Mouse (Mus musculus): ENCODE data around the gene Fsd1l. TPM values are rescaled to one million over a fixed set of nuclear protein-coding genes. Genes with fewer than 3 reads are reported as not detected.
"Not testable (repeated sequence)": the region's sequence is repeated elsewhere in the genome, so short reads cannot be mapped to it uniquely, and the experiment has no call there.

Gene Fsd1l
- total RNA-seq, 1 experiment from 2014 or later: 0.23 TPM

- ATAC-seq (ENCODE audit: extremely low read depth, insufficient number of reproducible peaks, low FRiP score, poor library complexity, severe bottlenecking): no peak
These were observed 6.5 kb upstream of the Fsd1l start for GRCm38 (mm10) chr4:53624816-53625215.

DNA sequence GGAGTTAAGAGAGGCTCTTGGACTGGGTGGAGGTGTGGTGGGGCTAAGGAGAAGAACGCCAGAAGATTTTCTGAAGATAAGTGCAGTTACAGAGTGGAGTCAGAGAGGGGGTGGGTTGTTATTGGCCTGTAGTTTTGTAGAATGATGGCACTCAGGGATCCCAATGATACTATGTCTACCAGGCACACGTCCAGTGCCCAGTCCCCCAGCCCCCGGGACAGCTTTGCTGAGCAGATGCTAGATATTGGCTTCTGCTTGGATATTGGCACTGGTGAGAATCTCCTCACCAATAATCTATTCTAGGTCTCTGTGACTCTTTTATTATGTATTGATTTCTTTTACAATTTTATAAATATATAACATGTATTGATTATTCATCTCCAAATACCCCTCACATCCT is 6.0 kb upstream of the Fsd1l start:
- ATAC-seq (ENCODE audit: extremely low read depth, insufficient number of reproducible peaks, low FRiP score, poor library complexity, severe bottlenecking): no peak

DNA sequence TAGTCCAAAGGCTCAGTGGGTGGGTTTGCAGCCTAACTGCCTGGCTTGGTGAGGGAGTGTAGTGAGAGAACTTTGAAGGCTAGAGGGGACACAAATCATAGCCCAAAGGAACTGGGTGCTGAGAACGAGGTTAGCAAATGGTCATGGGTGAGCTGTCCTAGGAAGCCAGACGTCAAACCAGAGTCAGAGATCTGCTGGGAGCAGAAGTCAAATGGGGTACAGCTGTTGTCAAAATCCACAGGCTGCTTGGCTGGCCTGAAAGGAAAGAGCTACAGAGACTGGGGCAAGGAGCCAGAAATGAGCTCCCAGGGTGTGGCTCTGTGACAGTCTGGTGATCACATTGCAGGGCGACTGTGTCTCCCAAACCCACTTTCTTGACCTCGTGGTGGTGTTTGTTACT is 2.3 kb upstream of the Fsd1l start:
- ATAC-seq (ENCODE audit: extremely low read depth, insufficient number of reproducible peaks, low FRiP score, poor library complexity, severe bottlenecking): no peak

DNA sequence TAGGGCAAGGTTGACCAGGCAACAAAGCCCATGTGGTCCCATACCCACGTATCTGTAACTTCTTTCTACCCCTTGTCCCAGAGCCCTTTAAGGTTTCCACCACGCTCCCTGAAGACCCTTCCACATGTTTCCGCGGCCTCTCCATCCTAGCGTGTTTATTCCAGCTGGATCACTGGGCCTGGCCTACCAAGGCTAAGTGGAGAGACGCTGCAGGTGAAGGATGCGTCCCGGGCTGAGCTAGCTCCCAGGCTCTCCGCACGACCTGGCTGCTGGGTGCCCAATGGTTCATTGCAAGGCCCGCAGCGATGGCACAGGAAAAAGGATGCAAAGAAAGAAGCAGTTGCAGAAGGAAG is 332 bp upstream of the Fsd1l start:
- ATAC-seq (ENCODE audit: extremely low read depth, insufficient number of reproducible peaks, low FRiP score, poor library complexity, severe bottlenecking): no peak

- ATAC-seq (ENCODE audit: extremely low read depth, insufficient number of reproducible peaks, low FRiP score, poor library complexity, severe bottlenecking): no peak
These were observed 709 bp downstream of the Fsd1l start for GRCm38 (mm10) chr4:53632011-53632349.

- ATAC-seq (ENCODE audit: extremely low read depth, insufficient number of reproducible peaks, low FRiP score, poor library complexity, severe bottlenecking): no peak
These were observed 4.1 kb downstream of the Fsd1l start for GRCm38 (mm10) chr4:53635336-53635735.

DNA sequence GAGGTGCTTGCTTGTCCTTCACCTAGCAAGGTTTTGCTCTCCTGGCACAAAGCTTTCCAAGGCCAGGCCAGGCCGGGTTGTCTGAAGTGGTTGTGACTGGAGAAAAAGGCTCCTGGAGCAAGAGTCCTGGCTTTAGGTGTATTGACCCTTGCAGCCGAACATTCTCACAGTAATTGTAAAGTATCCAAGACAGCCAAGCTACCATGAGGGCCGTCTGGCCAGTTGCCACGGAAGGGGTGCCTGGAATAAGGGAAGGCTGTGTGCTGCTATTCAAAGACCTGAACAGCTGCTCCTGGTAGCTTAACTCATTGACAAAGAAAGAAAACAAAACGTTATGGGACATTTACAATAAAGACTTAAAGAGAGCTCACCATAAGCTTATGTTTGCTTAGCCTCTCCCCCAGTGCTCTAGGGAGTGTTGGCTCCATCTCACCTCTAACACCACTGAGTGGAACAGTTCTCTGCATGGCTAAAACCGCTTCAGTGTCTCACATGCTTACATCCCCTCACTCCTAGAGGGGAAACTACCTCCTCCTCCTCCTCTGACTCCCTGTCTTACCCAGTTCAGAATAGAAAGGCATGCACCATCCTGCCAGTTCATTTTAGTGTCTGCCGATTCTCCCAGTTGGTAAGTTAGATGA is 6.1 kb downstream of the Fsd1l start:
- no peak for ATAC-seq (ENCODE audit: extremely low read depth, insufficient number of reproducible peaks, low FRiP score, poor library complexity, severe bottlenecking)

- no peak for ATAC-seq (ENCODE audit: extremely low read depth, insufficient number of reproducible peaks, low FRiP score, poor library complexity, severe bottlenecking)
These were observed 7.4 kb downstream of the Fsd1l start for GRCm38 (mm10) chr4:53638549-53639123.

- no peak for ATAC-seq (ENCODE audit: extremely low read depth, insufficient number of reproducible peaks, low FRiP score, poor library complexity, severe bottlenecking)
These were observed 26.8 kb downstream of the Fsd1l start for GRCm38 (mm10) chr4:53658029-53658428.

DNA sequence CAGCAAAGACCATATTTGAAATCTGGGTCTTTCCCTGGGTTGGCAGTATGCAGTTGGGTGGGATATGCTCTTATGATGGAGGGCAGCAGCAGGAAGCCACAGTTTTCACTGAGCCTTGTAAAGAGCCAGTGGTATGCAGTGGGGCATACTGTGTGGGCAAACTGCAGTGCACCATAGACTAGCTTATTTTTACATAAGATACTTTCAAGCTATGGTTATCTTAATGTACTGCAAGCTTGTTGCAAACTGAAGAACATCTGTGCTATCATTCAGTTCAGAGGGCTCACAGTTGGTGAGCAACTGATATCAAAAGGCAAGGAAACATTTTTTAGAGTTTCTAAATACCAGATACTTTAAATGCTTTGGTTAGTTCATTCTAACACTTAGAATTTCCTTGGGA is 29.4 kb downstream of the Fsd1l start:
- no peak for ATAC-seq (ENCODE audit: extremely low read depth, insufficient number of reproducible peaks, low FRiP score, poor library complexity, severe bottlenecking)

- ATAC-seq (ENCODE audit: extremely low read depth, insufficient number of reproducible peaks, low FRiP score, poor library complexity, severe bottlenecking): no peak
These were observed 50.8 kb downstream of the Fsd1l start for GRCm38 (mm10) chr4:53682092-53682491.

- no peak for ATAC-seq (ENCODE audit: extremely low read depth, insufficient number of reproducible peaks, low FRiP score, poor library complexity, severe bottlenecking)
These were observed 57.7 kb downstream of the Fsd1l start for GRCm38 (mm10) chr4:53688965-53689364.

DNA sequence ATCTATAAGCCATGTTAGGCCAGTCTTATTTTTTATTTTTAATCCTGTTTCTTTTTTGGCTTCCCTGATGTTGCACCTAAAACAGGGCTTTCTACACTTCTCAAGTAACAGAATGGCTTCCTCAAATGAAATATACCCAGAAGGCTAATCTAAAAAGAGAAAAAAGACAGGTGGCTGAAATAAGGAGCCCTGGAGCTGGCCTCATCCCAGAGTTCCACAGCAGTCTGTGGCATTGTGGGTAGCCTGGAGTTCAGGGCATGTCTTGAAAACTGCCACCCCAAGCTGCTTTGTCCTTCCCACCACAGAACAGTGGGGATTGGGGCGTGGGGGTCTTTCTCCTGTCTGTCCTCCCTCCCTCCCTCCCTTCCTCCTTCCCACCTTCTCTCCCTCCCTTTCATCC is 60.1 kb downstream of the Fsd1l start:
- ATAC-seq (ENCODE audit: extremely low read depth, insufficient number of reproducible peaks, low FRiP score, poor library complexity, severe bottlenecking): no peak

- not testable (repeated sequence) for ATAC-seq (ENCODE audit: extremely low read depth, insufficient number of reproducible peaks, low FRiP score, poor library complexity, severe bottlenecking)
These were observed 77.9 kb downstream of the Fsd1l start for GRCm38 (mm10) chr4:53709166-53709565.

DNA sequence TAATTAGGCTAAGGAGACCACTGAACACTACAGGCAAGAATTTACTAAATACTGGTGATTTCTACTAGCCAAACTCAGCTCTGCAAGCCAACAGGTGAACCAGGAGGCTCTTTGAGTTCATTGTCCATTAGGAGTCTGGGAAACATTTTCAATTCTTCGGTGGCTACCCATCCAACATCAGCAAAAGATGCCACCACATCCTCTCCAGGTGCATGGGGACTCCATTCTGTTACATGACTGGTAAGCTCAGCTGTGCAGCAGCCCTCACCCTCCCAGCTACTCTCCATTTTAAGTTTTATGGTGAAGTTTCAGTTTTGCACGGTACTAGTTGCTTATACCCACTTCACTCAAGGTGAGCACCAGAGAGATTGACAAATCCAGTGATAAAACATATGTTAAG is 78.8 kb downstream of the Fsd1l start:
- ATAC-seq (ENCODE audit: extremely low read depth, insufficient number of reproducible peaks, low FRiP score, poor library complexity, severe bottlenecking): no peak

GRCm38 (mm10) chr4:53710555-53711328 is 79.5 kb downstream of the Fsd1l start:
- no peak for ATAC-seq (ENCODE audit: extremely low read depth, insufficient number of reproducible peaks, low FRiP score, poor library complexity, severe bottlenecking)

GRCm38 (mm10) chr4:53713704-53714050 is 82.4 kb downstream of the Fsd1l start, which contains the start of gene Fktn:
Gene Fktn, plus strand, starts transcription at chr4:53713998.
- ATAC-seq (ENCODE audit: extremely low read depth, insufficient number of reproducible peaks, low FRiP score, poor library complexity, severe bottlenecking): peak; percentile 14; the same call in 1 of the 2 replicates

GRCm38 (mm10) chr4:53714051-53714814 is 83.0 kb downstream of the Fsd1l start:
- ATAC-seq (ENCODE audit: extremely low read depth, insufficient number of reproducible peaks, low FRiP score, poor library complexity, severe bottlenecking): peak; percentile 92

DNA sequence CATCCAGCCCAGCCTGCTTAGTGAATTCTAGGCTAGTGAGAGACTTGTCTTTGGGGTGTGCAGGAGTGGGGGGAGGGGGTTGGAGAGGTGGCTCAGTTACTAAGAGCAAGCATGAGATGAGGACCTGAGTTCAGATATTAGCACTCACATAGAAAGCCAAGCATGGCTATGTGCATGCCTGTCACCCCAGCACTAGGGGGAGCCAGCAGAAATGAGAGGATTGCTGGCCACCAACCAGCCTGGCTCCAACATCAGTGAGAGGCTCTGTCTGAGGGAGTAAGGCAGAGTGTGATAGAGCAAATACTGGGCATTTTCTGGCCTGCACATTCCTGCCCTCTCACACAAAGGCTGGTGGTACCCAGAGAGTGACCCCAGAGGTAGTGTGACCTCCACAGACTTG is 84.7 kb downstream of the Fsd1l start:
- peak; percentile 16; the same call in 1 of the 2 replicates for ATAC-seq (ENCODE audit: extremely low read depth, insufficient number of reproducible peaks, low FRiP score, poor library complexity, severe bottlenecking)

- no peak for ATAC-seq (ENCODE audit: extremely low read depth, insufficient number of reproducible peaks, low FRiP score, poor library complexity, severe bottlenecking)
These were observed 86.3 kb downstream of the Fsd1l start for GRCm38 (mm10) chr4:53717546-53717945.
